Mouse (Mus musculus) large intestine, adult 2 months (tissue): ENCODE measurements around the gene Ldah. TPM values are rescaled to one million over a fixed set of nuclear protein-coding genes. Genes with fewer than 3 reads are reported as not detected.

Experiments used
- polyA plus RNA-seq: library from polyadenylated mRNA; depleted of rRNA; stranded (reverse); fragments of >200 nt; gene quantifications from 2 replicates; pipeline ENCODE4 v1.2.3, GENCODE M21; 2012; rRNA removed

The Ldah gene
- polyA plus RNA-seq, 1 experiment, result 39.6 TPM

Other genes starting within 250 kb of the Ldah start
- gene Apob, start 230.5 kb upstream of the Ldah start, polyA plus RNA-seq, result 122 and 221 TPM in 2 replicates
- gene Gdf7, start 93.8 kb downstream of the Ldah start, polyA plus RNA-seq, result 0.05 TPM in 1 of 2 replicates, not detected in the other
- 11.5 and 12.6 TPM in 2 replicates for gene Hs1bp3, start 105.3 kb downstream of the Ldah start, polyA plus RNA-seq